Mouse (Mus musculus) heart, postnatal 0 days (tissue): ENCODE results near the gene Fgd6.

Experiments used
- CTCF ChIP-seq: IDR thresholded peaks from 2 replicates; pipeline ENCODE4 v1.5.1; 2016; ENCODE audit warnings: antibody characterized with exemption, control low read depth, low read depth
- EP300 ChIP-seq: IDR thresholded peaks from 2 replicates; pipeline ENCODE4 v1.6.1; 2016; ENCODE audit warnings: antibody characterized with exemption, low read depth

DNA sequence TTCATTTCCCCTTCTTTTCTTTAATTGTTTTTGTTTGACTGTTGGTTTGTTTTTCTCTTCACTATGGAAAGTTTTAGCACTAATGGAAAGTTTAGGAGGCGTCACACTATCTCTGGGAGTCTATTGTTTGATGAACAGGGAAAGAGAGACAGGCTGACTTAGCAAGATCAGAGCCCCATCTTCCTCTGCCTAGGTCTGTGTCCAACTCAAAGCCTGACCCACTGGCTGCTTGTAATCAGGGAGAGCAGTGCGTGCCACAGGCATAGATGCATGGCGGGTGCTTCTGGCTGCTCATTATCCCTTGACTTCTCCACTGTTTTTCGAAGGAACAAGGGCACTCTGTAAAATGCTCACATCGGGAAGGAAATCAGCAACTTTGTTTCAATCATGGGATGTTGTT is 26.6 kb downstream of the Fgd6 start:
- TF ChIP-seq CTCF (no peak), EP300 (no peak)
